In the genomic region with DNA sequence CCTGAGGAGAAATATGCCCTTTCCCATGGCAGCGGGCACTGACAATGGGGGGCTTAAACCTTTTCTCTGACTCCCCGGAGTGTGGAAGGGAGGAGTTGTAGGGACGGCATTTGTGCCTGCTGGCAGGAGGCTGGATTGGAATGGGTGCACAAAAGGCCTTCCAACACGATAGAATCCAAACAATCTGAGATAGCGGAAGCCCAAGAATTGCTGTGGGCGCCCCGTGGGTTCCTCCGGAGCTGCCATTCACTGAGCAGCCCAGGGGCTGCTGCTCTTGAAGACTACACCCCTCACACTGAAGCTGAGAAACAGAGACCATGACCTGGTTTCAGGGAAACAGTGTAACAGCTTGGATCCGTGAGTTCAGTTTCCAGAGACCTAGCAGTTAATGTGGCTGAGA, we compare ENCODE assay signal across 16 mouse cellular contexts.
A peak's percentile ranks its signal among the peaks of the same experiment; 100 is the strongest.
DNase-seq lines count a peak whose midpoint lies in the region; ATAC-seq and TF ChIP-seq lines count a peak whose summit lies in the region.
"Had no signal": no experiment of that assay in that cellular context is flagged by ENCODE, and none has a peak within 500 bp of the region (broad histone marks: within the 10 kb centered on the region; RNA-seq: fewer than 3 reads in every experiment).

No protein-coding gene starts in this region.

- 44% methylated on average over 9 of the region's 9 CpGs for WGBS in heart, embryonic 10.5 days
- 39% methylated on average over 9 of the region's 9 CpGs for WGBS in lung, embryonic 15.5 days
- WGBS in lung, adult 2 months = 30% methylated on average over 9 of the region's 9 CpGs
- WGBS in forebrain, embryonic 16.5 days = 11% methylated on average over 9 of the region's 9 CpGs
- 20% methylated on average over 9 of the region's 9 CpGs for WGBS in small intestine, adult 2 months

- H3K27ac ChIP-seq in heart, embryonic 10.5 days = peak overlapping the region; percentile 73
- 0 out of 2 replicates have a peak overlapping the region, but pooled peaks have one; percentile 2 for H3K27ac ChIP-seq in lung, embryonic 15.5 days
- no peak overlapping the region for H3K27ac ChIP-seq in forebrain, embryonic 16.5 days (ENCODE audit: low read length)
- H3K27ac ChIP-seq in small intestine, adult 2 months (ENCODE audit: insufficient read depth, low read depth, low read length) = peak overlapping the region; percentile 69
- H3K27ac ChIP-seq: liver, embryonic 15.5 days; neural tube, embryonic 13.5 days; stomach, embryonic 15.5 days had no signal

- TF ChIP-seq POLR2A in lung, adult 2 months (IDR thresholded peaks at IDR 0.05; ENCODE audit: borderline replicate concordance, extremely low read depth, low read depth, low read length) = no peak
- TF ChIP-seq POLR2A in small intestine, adult 2 months (IDR thresholded peaks at IDR 0.05; ENCODE audit: low read depth, low read length) = no peak

- no peak for DNase-seq in heart, embryonic 10.5 days (ENCODE audit: low spot score)
- no peak for DNase-seq in heart, adult 8-10 months (ENCODE audit: low spot score)
- no peak for DNase-seq in lung, adult 2 months
- DNase-seq: cerebellum, adult 18-20 months; kidney, adult 8-10 months; left cerebral cortex, postnatal 4 days had no signal

- no peak overlapping the region for H3K4me3 ChIP-seq in heart, embryonic 10.5 days
- no peak overlapping the region for H3K4me3 ChIP-seq in lung, embryonic 15.5 days
- no peak overlapping the region for H3K4me3 ChIP-seq in lung, adult 2 months (replicated peaks; ENCODE audit: extremely low read depth, low read depth, low read length)
- H3K4me3 ChIP-seq in forebrain, embryonic 16.5 days (replicated peaks; ENCODE audit: low read length) = no peak overlapping the region
- H3K4me3 ChIP-seq in small intestine, adult 2 months (ENCODE audit: low read depth, low read length) = peak overlapping the region; percentile 16
- H3K4me3 ChIP-seq: liver, embryonic 15.5 days; megakaryocyte, embryonic 14.5 days; neural tube, embryonic 13.5 days; stomach, embryonic 15.5 days had no signal

- no peaks in the 10 kb centered on the region for H3K27me3 ChIP-seq in heart, embryonic 10.5 days (ENCODE audit: insufficient read depth, poor library complexity, severe bottlenecking)
- H3K27me3 ChIP-seq in lung, embryonic 15.5 days = no peaks in the 10 kb centered on the region
- H3K27me3 ChIP-seq in forebrain, embryonic 16.5 days (replicated peaks; ENCODE audit: control insufficient read depth, insufficient read depth, low read length) = no peaks in the 10 kb centered on the region
- no peaks in the 10 kb centered on the region for H3K27me3 ChIP-seq in small intestine, adult 2 months (ENCODE audit: control insufficient read depth, insufficient read depth, low read length)
- H3K27me3 ChIP-seq: liver, embryonic 15.5 days; neural tube, embryonic 13.5 days; stomach, embryonic 15.5 days had no signal

- no peak for ATAC-seq in lung, embryonic 15.5 days (ENCODE audit: borderline replicate concordance, extremely low read depth, low FRiP score, low TSS enrichment)
- ATAC-seq in forebrain, embryonic 16.5 days = no peak
- ATAC-seq in frontal cortex, adult (ENCODE audit: low TSS enrichment) = no peak
- ATAC-seq in megakaryocyte progenitor cell, adult 5-6 weeks (replicated peaks; ENCODE audit: poor library complexity) = no peak

- peaks cover 39% of the 10 kb centered on the region for H3K36me3 ChIP-seq in heart, embryonic 10.5 days
- H3K36me3 ChIP-seq in lung, embryonic 15.5 days = no peaks in the 10 kb centered on the region
- no peaks in the 10 kb centered on the region for H3K36me3 ChIP-seq in forebrain, embryonic 16.5 days (ENCODE audit: control insufficient read depth, insufficient read depth)
- H3K36me3 ChIP-seq in small intestine, adult 2 months (ENCODE audit: control insufficient read depth, insufficient read depth, low read length) = peaks cover 28% of the 10 kb centered on the region
- H3K36me3 ChIP-seq: G1E; liver, embryonic 15.5 days; neural tube, embryonic 13.5 days had no signal

- H3K9ac ChIP-seq in lung, embryonic 15.5 days = no peak overlapping the region
- peak overlapping the region; percentile 32; the same call in 1 of the 2 replicates for H3K9ac ChIP-seq in forebrain, embryonic 16.5 days (replicated peaks; ENCODE audit: low read depth, low read length)
- H3K9ac ChIP-seq: liver, embryonic 15.5 days; stomach, embryonic 15.5 days had no signal

- H3K4me1 ChIP-seq in heart, embryonic 10.5 days = peaks cover 42% of the 10 kb centered on the region
- H3K4me1 ChIP-seq in lung, embryonic 15.5 days = peaks cover 34% of the 10 kb centered on the region
- H3K4me1 ChIP-seq in lung, adult 2 months (ENCODE audit: control insufficient read depth, insufficient read depth, low read length) = peaks cover 18% of the 10 kb centered on the region
- H3K4me1 ChIP-seq in forebrain, embryonic 16.5 days (replicated peaks; ENCODE audit: control insufficient read depth, insufficient read depth, low read length) = peaks cover 14% of the 10 kb centered on the region
- H3K4me1 ChIP-seq in small intestine, adult 2 months (ENCODE audit: control insufficient read depth, insufficient read depth, insufficient read length, low read length) = peaks cover 34% of the 10 kb centered on the region
- H3K4me1 ChIP-seq: liver, embryonic 15.5 days; megakaryocyte, embryonic 14.5 days had no signal

- TF ChIP-seq CTCF in lung, adult 2 months (IDR thresholded peaks at IDR 0.05; ENCODE audit: insufficient read depth, low read length) = no peak
- TF ChIP-seq CTCF in small intestine, adult 2 months (IDR thresholded peaks at IDR 0.05; ENCODE audit: extremely low read depth, insufficient read length, insufficient replicate concordance, low read depth, low read length) = peak; percentile 9; the same call in 1 of the 2 replicates

- no peaks in the 10 kb centered on the region for H3K9me3 ChIP-seq in heart, embryonic 10.5 days
- H3K9me3 ChIP-seq in lung, embryonic 15.5 days = no peaks in the 10 kb centered on the region
- no peaks in the 10 kb centered on the region for H3K9me3 ChIP-seq in forebrain, embryonic 16.5 days (ENCODE audit: control insufficient read depth, low read length)
- H3K9me3 ChIP-seq: liver, embryonic 15.5 days; neural tube, embryonic 13.5 days; stomach, embryonic 15.5 days had no signal

- H3K4me2 ChIP-seq in lung, embryonic 15.5 days = no peak overlapping the region
- 0 out of 2 replicates have a peak overlapping the region, but pooled peaks have one; percentile 17 for H3K4me2 ChIP-seq in forebrain, embryonic 16.5 days (ENCODE audit: low read length)
- H3K4me2 ChIP-seq: liver, embryonic 15.5 days; neural tube, embryonic 13.5 days; stomach, embryonic 15.5 days had no signal
